Mouse (Mus musculus): ENCODE measurements at regions not wholly inside any gene's neighbourhood (a gene's known extent, or its start where the extent isn't known, plus 50 kb on each side); places are given as distances from the start of the nearest gene placed in this dataset.

DNA sequence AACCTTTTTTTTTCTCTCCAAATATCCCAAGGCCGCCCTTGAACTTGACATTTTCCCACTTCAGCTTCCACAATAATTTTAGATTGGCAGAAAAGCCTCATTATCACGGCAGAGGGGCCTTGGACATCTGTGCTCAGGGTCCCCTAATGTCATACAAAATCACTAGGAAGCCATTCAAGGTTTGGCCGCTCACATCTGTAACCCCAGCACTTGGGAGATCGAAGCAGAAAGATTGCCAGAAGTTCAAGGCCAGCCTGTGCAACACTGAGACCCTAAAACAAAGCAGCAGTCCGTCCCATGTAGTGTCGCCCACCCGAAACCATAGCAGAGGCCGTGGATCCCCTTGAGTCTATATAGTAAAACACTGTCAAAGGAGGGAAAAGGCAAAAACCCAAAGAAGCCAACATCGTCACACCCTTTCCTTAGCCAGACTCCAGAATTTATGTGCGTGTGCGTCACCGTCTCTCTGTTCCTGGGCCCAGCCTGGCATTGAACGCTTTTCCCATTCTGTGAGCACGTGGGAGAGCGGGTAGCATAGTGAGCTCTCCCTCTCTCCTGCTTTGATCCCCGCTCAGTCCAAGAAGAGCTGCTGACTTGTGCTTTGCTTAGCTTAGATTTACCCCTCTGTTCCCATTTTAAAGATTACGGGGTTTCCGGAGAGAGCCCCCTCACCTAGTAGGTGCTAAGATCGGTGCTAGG lies 74.0 kb upstream of the Tbx3 start:
- Histone ChIP-seq H3K27ac (ENCODE audit: low read length) (no peak overlapping the region), H3K9ac (replicated peaks; ENCODE audit: low read depth) (no peak overlapping the region), H3K27me3 (replicated peaks; ENCODE audit: insufficient read depth, low read length) (no peaks in the 10 kb centered on the region), H3K4me3 (ENCODE audit: low read depth, low read length) (no peak overlapping the region), H3K4me2 (replicated peaks; ENCODE audit: low read depth, low read length) (no peak overlapping the region), H3K9me3 (ENCODE audit: low read length) (no peaks in the 10 kb centered on the region), H3K4me1 (ENCODE audit: insufficient read depth, low read depth, low read length) (no peaks in the 10 kb centered on the region), H3K36me3 (ENCODE audit: insufficient read depth, low read length) (no peaks in the 10 kb centered on the region)
- no peak for TF ChIP-seq CTCF (IDR thresholded peaks at IDR 0.05)
- no peak for TF ChIP-seq EP300 (IDR thresholded peaks at IDR 0.05)
- DNase-seq (ENCODE audit: low spot score) = no peak
- WGBS = 83% methylated on average over 19 of the region's 19 CpGs
- ATAC-seq = peak; percentile 53

DNA sequence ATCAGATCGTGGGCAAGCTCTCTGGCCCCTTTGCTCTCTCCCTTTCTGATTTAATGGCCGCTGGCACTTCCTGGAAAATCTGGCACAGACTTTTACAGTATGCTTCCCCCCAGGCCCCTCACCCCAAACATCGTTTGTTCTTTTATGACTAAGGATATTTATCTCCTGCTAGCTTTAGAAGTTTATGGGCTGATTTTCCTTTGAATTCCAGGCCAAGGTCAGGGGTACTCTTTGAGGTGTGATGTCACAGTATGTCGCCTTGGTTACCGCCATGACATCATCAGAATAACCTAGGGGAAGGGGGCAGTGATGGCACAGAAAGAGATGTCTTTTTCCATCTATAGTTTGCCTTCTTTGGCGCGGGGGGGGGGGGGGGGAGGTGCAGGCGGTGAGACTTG lies 73.5 kb upstream of the Tbx3 start:
- Histone ChIP-seq H3K36me3 (ENCODE audit: insufficient read depth, low read length) (no peaks in the 10 kb centered on the region), H3K4me3 (ENCODE audit: low read depth, low read length) (no peak overlapping the region), H3K27ac (ENCODE audit: low read length) (no peak overlapping the region), H3K9ac (replicated peaks; ENCODE audit: low read depth) (no peak overlapping the region), H3K27me3 (replicated peaks; ENCODE audit: insufficient read depth, low read length) (no peaks in the 10 kb centered on the region), H3K4me2 (replicated peaks; ENCODE audit: low read depth, low read length) (no peak overlapping the region), H3K9me3 (ENCODE audit: low read length) (no peaks in the 10 kb centered on the region), H3K4me1 (ENCODE audit: insufficient read depth, low read depth, low read length) (no peaks in the 10 kb centered on the region)
- ATAC-seq (peak; percentile 18), DNase-seq (ENCODE audit: low spot score) (no peak)
- TF ChIP-seq CTCF (IDR thresholded peaks at IDR 0.05) (no peak), EP300 (IDR thresholded peaks at IDR 0.05) (no peak)
- 58% methylated on average over 7 of the region's 8 CpGs for WGBS

DNA sequence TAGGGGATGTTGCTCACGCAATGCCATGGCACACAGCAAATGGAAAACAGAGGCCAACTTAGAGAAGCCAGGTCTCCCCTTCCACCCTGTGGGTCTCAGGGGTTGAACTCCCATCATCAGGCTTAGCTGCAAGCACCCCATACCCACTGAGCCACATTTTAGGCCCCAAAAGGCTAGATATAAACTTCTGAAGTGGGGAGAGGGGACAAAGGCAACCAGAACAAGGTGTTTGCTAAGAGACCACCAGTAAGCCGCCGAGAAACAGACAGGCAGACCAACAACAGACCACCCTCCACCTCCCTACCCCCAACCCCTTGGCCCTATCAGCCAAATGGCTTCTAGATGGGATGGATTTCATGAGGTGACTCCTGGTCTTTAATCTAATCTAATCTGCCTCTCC lies 72.9 kb upstream of the Tbx3 start:
- Histone ChIP-seq H3K27me3 (replicated peaks; ENCODE audit: insufficient read depth, low read length) (no peaks in the 10 kb centered on the region), H3K36me3 (ENCODE audit: insufficient read depth, low read length) (no peaks in the 10 kb centered on the region), H3K9ac (replicated peaks; ENCODE audit: low read depth) (no peak overlapping the region), H3K4me2 (replicated peaks; ENCODE audit: low read depth, low read length) (no peak overlapping the region), H3K4me3 (ENCODE audit: low read depth, low read length) (no peak overlapping the region), H3K27ac (ENCODE audit: low read length) (no peak overlapping the region), H3K9me3 (ENCODE audit: low read length) (no peaks in the 10 kb centered on the region), H3K4me1 (ENCODE audit: insufficient read depth, low read depth, low read length) (no peaks in the 10 kb centered on the region)
- 75% methylated on average over 3 of the region's 3 CpGs for WGBS
- no peak for ATAC-seq
- no peak for DNase-seq (ENCODE audit: low spot score)
- TF ChIP-seq EP300 (IDR thresholded peaks at IDR 0.05) (no peak), CTCF (IDR thresholded peaks at IDR 0.05) (no peak)

DNA sequence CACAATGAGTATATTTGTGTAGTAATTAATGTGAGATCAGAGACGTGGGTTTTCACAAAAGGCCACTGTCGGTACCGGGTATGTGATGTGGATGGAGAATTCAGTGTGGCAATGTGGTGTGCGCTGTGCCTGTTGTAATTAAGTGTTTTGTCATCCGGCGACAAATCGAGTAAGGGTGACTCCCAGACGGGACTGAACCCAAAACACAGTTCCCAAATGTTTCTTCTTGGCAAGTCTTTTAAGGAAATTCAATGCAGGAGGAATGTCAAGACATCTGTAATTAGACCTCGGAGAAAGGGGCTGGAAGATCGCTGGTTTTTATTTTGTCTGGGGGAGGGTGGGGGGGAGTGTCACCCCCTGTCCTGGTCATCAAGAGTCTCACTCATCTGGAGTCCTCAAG lies 72.3 kb upstream of the Tbx3 start:
- peak; percentile 29; the same call in 1 of the 2 replicates for ATAC-seq
- Histone ChIP-seq H3K27me3 (replicated peaks; ENCODE audit: insufficient read depth, low read length) (no peaks in the 10 kb centered on the region), H3K9me3 (ENCODE audit: low read length) (no peaks in the 10 kb centered on the region; the same call in 1 of the 2 replicates), H3K36me3 (ENCODE audit: insufficient read depth, low read length) (no peaks in the 10 kb centered on the region), H3K4me1 (ENCODE audit: insufficient read depth, low read depth, low read length) (no peaks in the 10 kb centered on the region), H3K27ac (ENCODE audit: low read length) (no peak overlapping the region), H3K4me3 (ENCODE audit: low read depth, low read length) (no peak overlapping the region), H3K4me2 (replicated peaks; ENCODE audit: low read depth, low read length) (no peak overlapping the region), H3K9ac (replicated peaks; ENCODE audit: low read depth) (no peak overlapping the region)
- DNase-seq (ENCODE audit: low spot score) = peak; percentile 37
- no peak for TF ChIP-seq EP300 (IDR thresholded peaks at IDR 0.05)
- no peak for TF ChIP-seq CTCF (IDR thresholded peaks at IDR 0.05)
- WGBS = 41% methylated on average over 10 of the region's 10 CpGs

DNA sequence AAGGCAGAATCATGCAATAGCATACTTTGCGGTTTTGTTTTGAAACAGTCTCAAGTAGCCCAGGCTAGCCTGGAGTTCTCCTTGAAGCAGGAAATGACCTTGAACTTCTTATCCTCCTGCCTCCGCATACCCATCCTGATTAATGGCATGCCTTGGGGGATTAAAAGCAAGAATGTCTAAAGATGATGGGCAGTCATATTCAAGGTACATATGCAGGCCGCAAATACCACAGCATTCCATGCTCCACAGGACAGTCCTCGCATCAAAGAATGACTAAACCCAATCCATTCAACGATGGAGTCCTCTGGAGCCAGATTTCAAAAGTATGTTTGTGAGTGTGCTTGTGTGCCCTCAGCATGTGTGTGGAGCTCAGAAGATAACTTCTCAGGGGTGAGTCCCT lies 69.1 kb upstream of the Tbx3 start:
- H3K4me3 ChIP-seq (ENCODE audit: low read depth, low read length) = no peak overlapping the region
- no peak for TF ChIP-seq EP300 (IDR thresholded peaks at IDR 0.05)
- TF ChIP-seq CTCF (IDR thresholded peaks at IDR 0.05) = no peak
- H3K4me1 ChIP-seq (ENCODE audit: insufficient read depth, low read depth, low read length) = no peaks in the 10 kb centered on the region
- no peak overlapping the region for H3K27ac ChIP-seq (ENCODE audit: low read length)
- ATAC-seq (no peak), DNase-seq (ENCODE audit: low spot score) (no peak)
- no peak overlapping the region for H3K4me2 ChIP-seq (replicated peaks; ENCODE audit: low read depth, low read length)
- H3K27me3 ChIP-seq (replicated peaks; ENCODE audit: insufficient read depth, low read length) = no peaks in the 10 kb centered on the region
- no peaks in the 10 kb centered on the region for H3K36me3 ChIP-seq (ENCODE audit: insufficient read depth, low read length)
- 88% methylated on average over 5 of the region's 5 CpGs for WGBS
- H3K9me3 ChIP-seq (ENCODE audit: low read length) = no peaks in the 10 kb centered on the region; the same call in 1 of the 2 replicates
- H3K9ac ChIP-seq (replicated peaks; ENCODE audit: low read depth) = no peak overlapping the region

DNA sequence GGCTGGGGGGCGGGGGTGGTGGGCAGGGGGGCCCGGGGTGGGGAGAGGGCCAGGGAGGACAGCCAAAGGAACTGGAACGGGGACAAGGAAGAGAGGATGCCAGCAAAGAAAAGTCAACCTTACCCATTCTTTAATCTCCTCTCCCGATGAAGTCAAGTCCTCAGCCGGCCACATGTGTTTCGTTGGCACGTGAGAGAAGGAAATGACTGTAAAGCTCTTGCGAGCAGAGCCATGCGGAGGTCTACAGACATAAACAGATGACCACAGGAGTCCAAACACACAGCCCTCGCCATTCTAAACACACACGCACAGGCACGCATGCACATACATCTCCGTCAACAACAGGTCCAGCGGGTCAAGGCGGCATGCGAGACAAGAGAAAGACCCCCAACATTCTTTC lies 68.5 kb upstream of the Tbx3 start:
- H3K4me1 ChIP-seq (ENCODE audit: insufficient read depth, low read depth, low read length) = no peaks in the 10 kb centered on the region
- 37% methylated on average over 16 of the region's 16 CpGs for WGBS
- no peak overlapping the region for H3K9ac ChIP-seq (replicated peaks; ENCODE audit: low read depth)
- H3K27me3 ChIP-seq (replicated peaks; ENCODE audit: insufficient read depth, low read length) = no peaks in the 10 kb centered on the region
- TF ChIP-seq EP300 (IDR thresholded peaks at IDR 0.05) (peak; percentile 63), CTCF (IDR thresholded peaks at IDR 0.05) (no peak)
- H3K4me2 ChIP-seq (replicated peaks; ENCODE audit: low read depth, low read length) = no peak overlapping the region
- H3K4me3 ChIP-seq (ENCODE audit: low read depth, low read length) = no peak overlapping the region
- H3K36me3 ChIP-seq (ENCODE audit: insufficient read depth, low read length) = no peaks in the 10 kb centered on the region
- H3K27ac ChIP-seq (ENCODE audit: low read length) = no peak overlapping the region; the same call in 1 of the 2 replicates
- DNase-seq (ENCODE audit: low spot score) (peak; percentile 54), ATAC-seq (peak; percentile 56)
- H3K9me3 ChIP-seq (ENCODE audit: low read length) = no peaks in the 10 kb centered on the region; the same call in 1 of the 2 replicates

Measured in lung, postnatal 0 days (tissue).